Mouse (Mus musculus) layer of hippocampus, adult 18-20 months (tissue): Measurements from ENCODE around the gene Lyrm7. TPM values are rescaled to one million over a fixed set of nuclear protein-coding genes. Genes with fewer than 3 reads are reported as not detected.

Experiments
- DNase-seq, 2 experiments: peaks; one replicate each; pipeline ENCODE4 v3.0.0; 2022; ENCODE audit warnings: low spot score in 2 of 2
- total RNA-seq, 2 experiments: library from RNA; stranded (reverse); gene quantifications; 2 replicates each; pipeline ENCODE4 v1.2.3; 2021

Lyrm7 gene
- total RNA-seq, 2 experiments from 2014 or later = 29.5 to 35.5 TPM

DNA sequence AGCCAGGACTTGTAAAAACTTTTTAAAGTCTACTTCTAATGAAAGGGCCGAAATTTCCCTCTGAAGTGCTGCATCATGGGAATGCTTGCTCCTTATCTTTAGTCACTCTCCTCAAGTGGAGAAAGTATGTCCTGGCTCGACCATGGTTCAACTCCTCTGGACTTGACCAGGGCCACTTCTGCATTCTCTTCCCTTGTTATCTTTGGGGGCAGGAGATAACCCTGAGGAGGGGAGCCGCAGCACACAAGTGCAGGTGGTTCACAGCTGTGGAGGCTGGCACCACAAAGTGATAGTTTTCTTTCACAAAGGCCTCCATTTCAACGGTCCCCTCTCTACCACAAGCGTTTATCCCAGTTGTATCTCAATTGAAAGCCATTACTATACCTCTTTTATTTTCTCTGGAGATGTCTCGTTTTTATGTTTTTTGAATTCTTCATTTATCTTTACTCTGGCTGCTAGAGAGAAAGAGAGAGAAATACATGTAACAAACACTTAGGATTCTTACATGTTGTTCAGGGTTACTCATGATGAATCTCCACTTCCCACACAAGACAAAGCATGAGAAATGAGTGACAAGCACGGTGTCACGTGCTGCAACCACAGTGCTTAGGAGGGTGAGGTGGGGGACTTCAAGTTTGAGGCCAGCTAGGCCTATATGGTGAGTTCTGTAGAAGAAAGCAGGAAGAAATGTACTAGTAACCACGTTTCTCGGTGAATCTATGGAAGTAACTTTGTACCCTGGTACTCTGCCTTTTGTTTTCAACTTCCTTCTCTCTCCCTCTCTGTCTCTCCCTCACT, 10.6 kb downstream of the Lyrm7 start:
- DNase-seq = no peak

GRCm38 (mm10) chr11:54845470-54846442, 15.0 kb downstream of the Lyrm7 start:
- DNase-seq = peak; percentile 47 to 68

- DNase-seq = no peak
Measured at GRCm38 (mm10) chr11:54844959-54845358, 15.8 kb downstream of the Lyrm7 start.

DNA sequence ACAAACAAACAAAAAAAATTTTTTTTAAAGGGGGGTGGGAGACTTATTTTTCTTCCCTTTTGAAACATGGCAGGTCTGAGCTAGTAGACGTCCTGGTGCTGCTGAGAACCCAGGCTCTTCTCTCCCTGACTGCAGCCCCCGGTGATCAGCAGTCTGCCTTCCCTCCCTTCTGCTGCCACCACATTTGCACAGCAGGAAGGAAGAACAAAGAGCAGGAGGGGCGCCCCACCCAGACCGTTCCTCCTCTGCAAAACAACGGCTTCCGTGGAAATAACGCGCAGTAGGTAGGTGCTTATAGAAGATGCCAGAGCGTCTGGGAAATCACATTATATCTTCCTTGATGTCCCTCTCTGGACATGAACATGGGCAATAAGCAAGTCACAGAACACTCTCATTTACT, 16.3 kb downstream of the Lyrm7 start:
- DNase-seq = no peak

GRCm38 (mm10) chr11:54840891-54841290, 19.8 kb downstream of the Lyrm7 start:
- DNase-seq = no peak

GRCm38 (mm10) chr11:54839696-54840095, 21.0 kb downstream of the Lyrm7 start:
- DNase-seq = no peak

DNA sequence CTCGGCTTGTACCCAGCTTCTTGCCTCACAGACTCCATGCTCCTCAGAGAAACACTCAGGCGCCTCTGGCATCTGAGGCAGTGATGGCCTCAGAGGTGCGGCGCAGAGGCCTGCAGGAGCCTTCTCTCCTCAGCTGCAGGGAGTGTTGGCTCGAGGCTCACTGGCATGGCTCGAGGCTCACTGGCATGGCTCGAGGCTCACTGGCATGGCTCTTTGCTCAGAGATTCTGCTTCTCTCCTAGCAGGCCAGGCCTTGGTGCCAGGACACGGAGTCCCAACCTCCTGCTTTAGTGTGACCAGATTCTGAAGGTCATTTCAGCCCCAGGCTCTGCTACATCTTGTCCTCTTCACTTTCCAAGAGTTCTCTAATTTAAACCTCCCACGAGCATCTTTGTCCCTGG, 24.6 kb downstream of the Lyrm7 start:
- peak in 1 of 2 experiments; percentile 37 for DNase-seq

GRCm38 (mm10) chr11:54834596-54834995, 26.1 kb downstream of the Lyrm7 start:
- DNase-seq = no peak

GRCm38 (mm10) chr11:54833833-54834232, 26.9 kb downstream of the Lyrm7 start:
- DNase-seq = peak; percentile 89 to 93

- no peak for DNase-seq
Measured at GRCm38 (mm10) chr11:54826819-54827218, 33.9 kb downstream of the Lyrm7 start.

DNA sequence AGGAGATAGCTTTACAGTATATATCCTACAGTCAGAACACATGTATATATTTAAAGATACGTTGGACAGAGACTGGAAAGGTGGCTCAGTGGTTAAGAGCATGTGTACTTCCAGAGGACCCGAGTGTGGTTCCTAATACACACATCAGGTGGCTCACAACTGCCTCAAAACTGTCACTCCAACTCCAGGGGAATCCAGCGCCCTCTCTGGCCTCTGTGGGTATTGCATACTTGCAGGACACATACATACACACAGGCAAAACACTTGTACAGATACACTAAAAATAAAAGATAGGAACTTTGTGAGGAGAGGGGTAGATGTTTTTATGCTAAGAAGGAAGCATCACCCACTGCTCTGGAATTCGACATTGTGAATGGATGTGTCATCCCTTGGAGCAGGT, 34.9 kb downstream of the Lyrm7 start:
- DNase-seq = no peak

GRCm38 (mm10) chr11:54823467-54823866, 37.2 kb downstream of the Lyrm7 start:
- DNase-seq = no peak

GRCm38 (mm10) chr11:54819489-54819888, 41.2 kb downstream of the Lyrm7 start:
- no peak for DNase-seq

DNA sequence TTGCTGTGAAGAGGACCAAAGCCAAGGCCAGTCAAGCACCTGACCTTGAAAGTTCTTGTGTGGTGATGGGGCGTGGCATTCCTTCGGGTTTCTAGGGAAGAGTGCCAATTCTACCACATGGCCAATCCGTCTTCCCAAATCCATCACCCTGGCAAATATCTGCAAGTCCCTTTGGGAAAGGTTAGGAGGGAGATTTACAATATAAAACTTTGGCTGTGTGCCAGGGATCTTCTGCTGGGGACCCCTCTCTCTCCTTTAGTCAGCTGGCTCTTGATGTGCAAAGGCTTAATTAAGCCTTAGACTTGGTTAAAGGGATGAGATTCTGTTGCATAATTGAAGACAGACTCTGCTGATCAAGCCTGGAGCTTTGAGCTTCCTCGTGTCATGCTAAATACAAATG, 43.3 kb downstream of the Lyrm7 start:
- DNase-seq = no peak

DNA sequence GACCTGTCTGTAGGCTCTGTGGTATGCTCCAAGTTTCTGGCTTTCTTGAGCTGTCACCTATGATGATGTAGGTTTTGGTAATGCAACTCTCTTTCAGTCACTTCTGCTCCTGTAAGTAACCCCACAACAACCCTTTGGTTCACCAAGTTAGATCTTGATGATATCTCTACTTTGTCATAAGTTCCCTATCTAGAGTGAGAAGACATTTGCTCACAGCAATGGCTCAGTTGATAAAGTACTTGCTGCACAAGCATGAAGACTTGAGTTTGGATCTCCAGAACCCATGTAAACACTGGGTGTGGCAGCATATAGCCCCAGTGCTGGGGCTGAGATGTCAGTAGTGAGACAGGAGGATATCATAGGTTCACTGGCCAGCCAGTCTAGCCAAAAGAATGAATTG, 45.1 kb downstream of the Lyrm7 start:
- DNase-seq = no peak

- DNase-seq = peak; percentile 25 to 34
Measured at GRCm38 (mm10) chr11:54812812-54813516, 47.8 kb downstream of the Lyrm7 start.

DNA sequence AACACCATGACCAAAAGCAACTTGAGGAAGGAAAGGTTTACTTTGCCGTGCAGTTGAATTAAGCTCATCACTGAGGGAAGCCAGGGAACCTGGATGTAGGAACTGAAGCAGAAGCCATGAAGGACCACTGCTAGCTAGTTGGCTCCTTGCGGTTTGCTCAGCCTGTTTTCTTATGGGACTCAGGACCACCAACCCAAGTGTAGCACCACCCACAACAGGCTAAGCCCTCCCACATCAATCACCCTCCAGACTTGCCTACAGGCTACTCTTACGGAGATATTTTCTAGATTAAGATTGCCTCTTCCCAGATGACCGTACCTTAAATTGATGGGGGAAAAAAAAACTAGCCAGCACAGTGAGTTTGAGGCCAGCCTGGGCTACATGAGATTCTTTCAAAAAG, 48.4 kb downstream of the Lyrm7 start:
- DNase-seq = no peak

- DNase-seq = no peak
Measured at GRCm38 (mm10) chr11:54811054-54811453, 49.7 kb downstream of the Lyrm7 start.

DNA sequence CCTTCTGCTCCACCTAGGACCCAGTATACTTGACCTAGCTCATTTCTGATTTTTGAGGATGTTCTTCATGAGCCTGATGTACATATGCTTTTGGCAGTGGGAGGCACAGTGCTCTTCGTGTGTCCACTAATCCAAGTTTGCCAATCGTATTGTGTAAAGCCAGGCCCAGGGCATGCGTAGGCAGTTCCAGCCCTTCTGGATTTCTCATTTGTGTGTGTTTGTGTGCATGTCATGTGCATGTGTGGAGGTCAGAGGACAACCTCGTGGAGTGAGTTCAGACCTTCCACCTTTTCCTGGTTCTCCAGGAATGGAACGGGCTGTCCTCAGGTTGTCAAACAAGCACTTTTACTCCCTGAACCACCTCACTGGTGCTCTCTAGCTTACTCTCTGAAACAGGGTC, 51.1 kb downstream of the Lyrm7 start:
- no peak for DNase-seq

- no peak for DNase-seq
Measured at GRCm38 (mm10) chr11:54808177-54808576, 52.5 kb downstream of the Lyrm7 start.

DNA sequence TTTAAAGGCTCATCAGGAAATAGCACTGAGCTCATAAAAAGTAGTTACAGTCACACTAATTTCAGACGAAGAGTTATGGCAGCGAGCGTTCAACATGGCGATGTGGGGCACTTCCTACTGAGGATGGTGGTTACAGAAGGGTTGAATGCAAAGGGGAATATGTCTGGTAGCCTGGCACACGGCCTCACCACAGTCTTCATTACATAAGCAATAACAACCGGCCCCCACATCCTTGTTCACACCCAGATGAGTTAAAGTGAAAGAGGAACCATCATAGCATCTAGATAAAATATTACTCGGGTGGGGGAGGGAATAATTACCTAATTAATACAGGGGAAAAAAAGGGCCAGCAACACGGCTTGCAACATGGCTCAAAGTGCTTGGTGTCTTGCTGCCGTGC, 53.0 kb downstream of the Lyrm7 start:
- DNase-seq = no peak
